Mouse (Mus musculus) intestine, postnatal 0 days (tissue): ENCODE measurements around the gene Cd44. TPM values are rescaled to one million over a fixed set of nuclear protein-coding genes. Genes with fewer than 3 reads are reported as not detected.

ENCODE experiments used
- ATAC-seq: fragments of 200-750 bp; cut with Nextera tagmentation; 2 replicates; pipeline ENCODE4 v1.8.0; 2017; ENCODE audit warnings: mild to moderate bottlenecking, moderate TSS enrichment, moderate library complexity
- H3K27ac ChIP-seq: fragments of 300-500 bp; sonication (generic); 2 replicates; pipeline ENCODE4 v1.5.1; 2014; ENCODE audit warnings: mild to moderate bottlenecking, low read depth, low read length, moderate library complexity
- H3K27me3 ChIP-seq: fragments of 300-500 bp; sonication (generic); replicated peaks from 2 replicates; pipeline ENCODE4 v1.6.1; 2014; ENCODE audit warnings: low read length, mixed read lengths; ENCODE audit not compliant: control insufficient read depth, insufficient read depth
- H3K36me3 ChIP-seq: fragments of 300-500 bp; sonication (generic); 2 replicates; pipeline ENCODE4 v1.6.1; 2014; ENCODE audit warnings: mild to moderate bottlenecking, moderate library complexity; ENCODE audit not compliant: control insufficient read depth, insufficient read depth
- H3K4me1 ChIP-seq: fragments of 300-500 bp; sonication (generic); replicated peaks from 2 replicates; pipeline ENCODE4 v1.6.1; 2014; ENCODE audit warnings: antibody characterized with exemption, low read length, mixed read lengths; ENCODE audit not compliant: control insufficient read depth, insufficient read depth
- H3K4me2 ChIP-seq: fragments of 300-500 bp; sonication (generic); replicated peaks from 2 replicates; pipeline ENCODE4 v1.6.1; 2014; ENCODE audit warnings: low read depth, mild to moderate bottlenecking, moderate library complexity
- H3K4me3 ChIP-seq: fragments of 300-500 bp; sonication (generic); 2 replicates; pipeline ENCODE4 v1.5.1; 2014; ENCODE audit warnings: low read depth, low read length
- H3K9ac ChIP-seq: fragments of 300-500 bp; sonication (generic); 2 replicates; pipeline ENCODE4 v1.6.1; 2014; ENCODE audit warnings: mild to moderate bottlenecking, low read depth, low read length
- H3K9me3 ChIP-seq: fragments of 300-500 bp; sonication (generic); 2 replicates; pipeline ENCODE4 v1.6.1; 2016; ENCODE audit warnings: mixed run types; ENCODE audit not compliant: control insufficient read depth
- CTCF ChIP-seq: sonication (generic); IDR thresholded peaks from 2 replicates; pipeline ENCODE4 v1.5.1; 2016; ENCODE audit warnings: low read depth, mild to moderate bottlenecking, control low read depth, antibody characterized with exemption, moderate library complexity
- WGBS: fragments of 180-500 bp; shearing (Covaris S2); extraction: QIAGEN DNeasy Blood & Tissue Kit; methylation state at CpG from one replicate; pipeline ENCODE4 v1.1.7; 2014; 5-methylcytosine and 5-hydroxymethylcytosine counted together
- polyA plus RNA-seq: library from polyadenylated mRNA; unstranded; fragments of >200 nt; fragmentation: Nextera tagmentation; extraction: Ambion mirVana; gene quantifications from 2 replicates; pipeline ENCODE4 v1.2.1, GENCODE M21; 2015

Cd44 gene
- polyA plus RNA-seq, 1 experiment from 2014 or later: 10.6 TPM

DNA sequence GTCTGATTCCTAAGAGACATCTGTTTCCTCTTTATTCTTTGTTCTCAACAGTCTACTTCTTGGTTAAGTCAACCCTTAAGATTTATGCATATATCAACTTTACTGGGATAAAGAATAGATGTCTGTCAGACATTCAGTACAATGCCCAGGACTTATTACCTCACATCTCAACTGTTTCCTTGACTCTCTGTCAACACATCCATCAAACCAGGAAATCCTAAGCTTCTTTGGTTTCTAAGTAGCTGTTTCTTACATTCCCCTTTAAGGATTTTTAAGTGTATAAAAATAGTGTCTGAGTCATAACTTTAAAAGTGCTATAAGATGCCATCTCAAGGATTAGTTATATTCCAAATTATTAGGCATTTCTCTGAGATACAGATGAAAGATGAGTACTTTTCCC lies 60.2 kb downstream of the Cd44 start:
- H3K36me3 ChIP-seq: 0 out of 2 replicates have a peak, but pooled peaks cover 5% of the 10 kb centered on the region
- no peak overlapping the region for H3K4me2 ChIP-seq
- ATAC-seq: no peak
- H3K4me3 ChIP-seq: no peak overlapping the region
- no peaks in the 10 kb centered on the region for H3K9me3 ChIP-seq
- H3K4me1 ChIP-seq: no peaks in the 10 kb centered on the region
- H3K27me3 ChIP-seq: no peaks in the 10 kb centered on the region
- no peak overlapping the region for H3K9ac ChIP-seq
- no peak for TF ChIP-seq CTCF
- H3K27ac ChIP-seq: no peak overlapping the region

- H3K4me1 ChIP-seq: no peaks in the 10 kb centered on the region
- 0 out of 2 replicates have a peak, but pooled peaks cover 5% of the 10 kb centered on the region for H3K36me3 ChIP-seq
- H3K27me3 ChIP-seq: no peaks in the 10 kb centered on the region
- no peak overlapping the region for H3K4me2 ChIP-seq
- no peak overlapping the region for H3K9ac ChIP-seq
- H3K9me3 ChIP-seq: no peaks in the 10 kb centered on the region
- H3K4me3 ChIP-seq: no peak overlapping the region
- ATAC-seq: no peak
- H3K27ac ChIP-seq: no peak overlapping the region
- 91% methylated on average over 7 of the region's 7 CpGs for WGBS
- TF ChIP-seq CTCF: no peak
These were observed 63.3 kb downstream of the Cd44 start for GRCm38 (mm10) chr2:102838179-102838578.

DNA sequence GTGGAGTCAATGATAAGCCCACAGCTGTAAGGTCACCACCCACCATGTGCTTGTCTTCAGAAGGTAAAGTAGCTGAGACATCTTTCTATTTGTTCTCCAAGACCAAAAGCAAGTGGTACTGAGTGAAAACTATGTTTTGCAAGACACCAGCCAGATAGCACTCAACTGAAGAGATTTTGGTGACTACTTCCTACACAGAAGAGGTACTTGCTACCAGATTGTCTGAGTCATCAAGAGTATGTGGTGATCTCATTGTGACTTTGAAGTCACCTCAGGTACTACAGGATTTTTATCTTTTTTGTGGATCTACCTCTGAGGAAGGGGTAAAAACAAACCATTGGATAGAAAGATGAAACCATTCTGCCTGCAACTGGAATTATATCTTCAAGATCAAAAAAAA lies 69.9 kb downstream of the Cd44 start:
- H3K9ac ChIP-seq: no peak overlapping the region
- H3K36me3 ChIP-seq: no peaks in the 10 kb centered on the region; the same call in 1 of the 2 replicates
- H3K27me3 ChIP-seq: no peaks in the 10 kb centered on the region
- H3K9me3 ChIP-seq: no peaks in the 10 kb centered on the region
- H3K27ac ChIP-seq: no peak overlapping the region
- no peak for ATAC-seq
- no peak overlapping the region for H3K4me3 ChIP-seq
- no peak overlapping the region for H3K4me2 ChIP-seq
- TF ChIP-seq CTCF: no peak
- H3K4me1 ChIP-seq: no peaks in the 10 kb centered on the region

DNA sequence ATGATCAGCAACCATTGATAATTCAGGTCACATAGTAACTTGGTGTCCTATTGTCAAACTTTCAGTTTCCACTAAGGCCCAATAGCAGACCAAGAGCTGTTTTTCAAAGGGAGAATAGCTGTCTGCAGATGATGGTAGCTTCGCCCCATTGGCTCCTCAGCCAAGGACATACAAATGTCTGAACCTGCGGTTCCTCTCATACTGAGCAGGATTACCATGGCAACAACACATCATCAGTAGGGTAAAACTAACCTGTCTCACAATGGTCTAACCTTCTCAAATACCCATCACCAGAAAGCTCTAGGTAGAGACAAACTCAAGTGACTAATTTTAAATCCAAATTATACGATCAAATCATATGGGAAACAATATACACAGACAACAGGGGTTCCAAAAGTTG lies 72.3 kb downstream of the Cd44 start:
- peak; percentile 92 for ATAC-seq
- 85% methylated on average over 3 of the region's 3 CpGs for WGBS

GRCm38 (mm10) chr2:102828381-102828780 lies 73.1 kb downstream of the Cd44 start:
- WGBS: 41% methylated on average over 7 of the region's 7 CpGs
- ATAC-seq: peak; percentile 42; the same call in 1 of the 2 replicates
- no peak for TF ChIP-seq CTCF

More for the DNA sequence above, 72.3 kb downstream of the Cd44 start:
- Histone ChIP-seq H3K27ac (no peak overlapping the region), H3K27me3 (no peaks in the 10 kb centered on the region), H3K4me1 (no peaks in the 10 kb centered on the region), H3K36me3 (no peaks in the 10 kb centered on the region; the same call in 1 of the 2 replicates), H3K9ac (no peak overlapping the region), H3K4me3 (no peak overlapping the region), H3K4me2 (no peak overlapping the region), H3K9me3 (no peaks in the 10 kb centered on the region)
- TF ChIP-seq CTCF: no peak

DNA sequence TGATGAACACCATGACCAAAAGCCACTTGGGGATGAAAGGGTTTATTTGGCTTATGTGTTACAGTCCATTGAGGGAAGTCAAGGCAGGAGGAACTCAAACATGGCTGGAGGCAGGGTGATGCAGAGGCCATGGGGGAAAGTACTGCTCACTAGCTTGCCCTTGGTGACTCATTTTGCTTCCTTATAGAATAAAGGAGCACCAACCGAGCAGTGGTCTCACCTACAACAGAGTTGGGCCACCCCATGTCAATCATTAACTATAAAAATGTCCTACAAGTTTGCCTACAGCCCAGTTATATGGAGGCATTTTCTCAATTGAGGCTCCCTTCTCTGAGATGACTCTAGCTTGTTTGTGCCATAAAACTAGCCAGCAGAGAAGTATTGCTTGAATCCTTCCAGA lies 73.6 kb downstream of the Cd44 start:
- TF ChIP-seq CTCF: no peak
- 48% methylated on average over 1 of the region's 1 CpGs for WGBS
- Histone ChIP-seq H3K9me3 (no peaks in the 10 kb centered on the region), H3K4me3 (no peak overlapping the region), H3K27me3 (no peaks in the 10 kb centered on the region), H3K36me3 (no peaks in the 10 kb centered on the region; the same call in 1 of the 2 replicates), H3K9ac (no peak overlapping the region), H3K4me2 (no peak overlapping the region), H3K27ac (no peak overlapping the region), H3K4me1 (no peaks in the 10 kb centered on the region)
- ATAC-seq: peak; percentile 67

More at GRCm38 (mm10) chr2:102828381-102828780, 73.1 kb downstream of the Cd44 start:
- H3K4me2 ChIP-seq: no peak overlapping the region
- H3K27me3 ChIP-seq: no peaks in the 10 kb centered on the region
- no peak overlapping the region for H3K9ac ChIP-seq
- H3K27ac ChIP-seq: no peak overlapping the region
- H3K4me1 ChIP-seq: no peaks in the 10 kb centered on the region
- H3K4me3 ChIP-seq: no peak overlapping the region
- H3K36me3 ChIP-seq: no peaks in the 10 kb centered on the region; the same call in 1 of the 2 replicates
- no peaks in the 10 kb centered on the region for H3K9me3 ChIP-seq
